Comparison of ENCODE assay signal across 8 mouse cellular contexts in genomic region chr15:86057413-86057812, GRCm38 (mm10). TPM values are rescaled to one million over a fixed set of nuclear protein-coding genes. Genes with fewer than 3 reads are reported as not detected.
DNase-seq lines count a peak whose midpoint lies in the region; ATAC-seq and TF ChIP-seq lines count a peak whose summit lies in the region.

Gramd4 (plus strand) TSS chr15:86057695.

- no peak for DNase-seq in layer of hippocampus, adult 18-20 months (ENCODE audit: low spot score in 2 of 2)
- no peak for DNase-seq in layer of hippocampus, adult 11-12 months (ENCODE audit: low spot score)
- peak; percentile 75 for DNase-seq in adrenal gland, postnatal 14 days
- DNase-seq in fibroblast of lung, adult 2 months (ENCODE audit: low read depth) = peak; percentile 56
- no peak for DNase-seq in hindbrain, embryonic 11.5 days (ENCODE audit: low spot score)
- DNase-seq in liver, adult 2 months (ENCODE audit: extremely low read depth, low read depth, low spot score) = no peak
- DNase-seq in T-cell, adult 2 months (ENCODE audit: low spot score) = no peak

- no peaks in the 10 kb centered on the region for H3K4me1 ChIP-seq in hindbrain, embryonic 11.5 days (replicated peaks; ENCODE audit: control insufficient read depth, insufficient read depth, low read length)
- H3K4me1 ChIP-seq in liver, adult 2 months (ENCODE audit: control insufficient read depth, insufficient read depth, low read length) = peaks cover 5% of the 10 kb centered on the region

- peak within 1 kb of the TSS; percentile 88 for H3K4me2 ChIP-seq in hindbrain, embryonic 11.5 days (replicated peaks; ENCODE audit: low read depth, low read length)

- H3K9me3 ChIP-seq in hindbrain, embryonic 11.5 days (ENCODE audit: control insufficient read depth, low read length) = no peaks in the 10 kb centered on the region

- WGBS in hindbrain, embryonic 11.5 days = 15% methylated on average over 6 of the region's 6 CpGs
- 45% methylated on average over 6 of the region's 6 CpGs for WGBS in liver, adult 2 months

- H3K79me2 ChIP-seq in liver, adult 2 months (ENCODE audit: control insufficient read depth, insufficient read depth, low read length) = peaks cover 4% of the 10 kb centered on the region; the same call in 1 of the 2 replicates

- TF ChIP-seq CTCF in liver, adult 2 months (IDR thresholded peaks at IDR 0.05; ENCODE audit: low read depth, low read length) = no peak

- H3K9ac ChIP-seq in hindbrain, embryonic 11.5 days (ENCODE audit: low read depth, low read length) = peak within 1 kb of the TSS; percentile 94
- peak within 1 kb of the TSS; percentile 68 for H3K9ac ChIP-seq in liver, adult 2 months (ENCODE audit: low read depth, low read length)

- no peaks in the 10 kb centered on the region for H3K27me3 ChIP-seq in hindbrain, embryonic 11.5 days (ENCODE audit: control insufficient read depth, insufficient read depth, low read length)
- no peaks in the 10 kb centered on the region for H3K27me3 ChIP-seq in liver, adult 2 months (ENCODE audit: control insufficient read depth, insufficient read depth, low read length)

- peak within 1 kb of the TSS; percentile 87 for H3K4me3 ChIP-seq in hindbrain, embryonic 11.5 days (ENCODE audit: low read depth, low read length)
- H3K4me3 ChIP-seq in liver, adult 2 months (ENCODE audit: insufficient read depth, low read depth, low read length) = peak within 1 kb of the TSS; percentile 95

- H3K36me3 ChIP-seq in hindbrain, embryonic 11.5 days (ENCODE audit: control insufficient read depth, insufficient read depth, low read length) = no peaks in the 10 kb centered on the region
- H3K36me3 ChIP-seq in liver, adult 2 months (ENCODE audit: control insufficient read depth, insufficient read depth, low read length) = no peaks in the 10 kb centered on the region

- TF ChIP-seq POLR2A in liver, adult 2 months (IDR thresholded peaks at IDR 0.05; ENCODE audit: extremely low read depth, insufficient read depth, low read length) = no peak

- H3K27ac ChIP-seq in hindbrain, embryonic 11.5 days (ENCODE audit: low read depth, low read length) = peak within 1 kb of the TSS; percentile 17; the same call in 1 of the 2 replicates
- no peak within 1 kb of the TSS for H3K27ac ChIP-seq in liver, adult 2 months (replicated peaks; ENCODE audit: insufficient read depth, low read depth, low read length)

- no peak for ATAC-seq in hindbrain, embryonic 11.5 days (ENCODE audit: low FRiP score)
- no peak for ATAC-seq in neutrophil, adult 5-6 weeks (ENCODE audit: extremely low read depth, insufficient number of reproducible peaks, low FRiP score, poor library complexity, severe bottlenecking)

RNA-seq across cellular contexts. Expression of gene Gramd4, which starts in this region (rescaled TPM):
- total RNA-seq in layer of hippocampus, adult 18-20 months (2021) = 10 to 100 TPM; 30.7 to 34.5 TPM
- total RNA-seq in adrenal gland, postnatal 14 days (2021) = 16.1 and 17.5 TPM in 2 replicates
- polyA plus RNA-seq in hindbrain, embryonic 11.5 days (2014; fragmentation: Nextera tagmentation; extraction: Ambion mirVana) = 8.7 and 10.1 TPM in 2 replicates
- total RNA-seq in liver, adult 2 months (2014; rRNA removed) = 2.4 and 3.8 TPM in 2 replicates
- 5.6 and 6.0 TPM in 2 replicates for polyA plus RNA-seq in liver, adult 2 months (2012; rRNA removed)
- total RNA-seq in neutrophil, adult 5-6 weeks (2017) = 47.0 and 55.5 TPM in 2 replicates

Comparison
In these comparisons a context has a peak if more than half of its experiments do, and no peak if none do; other contexts are left out.
1. DNase-seq: peak in adrenal gland, postnatal 14 days (single experiment) and fibroblast of lung, adult 2 months (single experiment); none in layer of hippocampus, adult 18-20 months (0 of 2), layer of hippocampus, adult 11-12 months (single experiment), hindbrain, embryonic 11.5 days (single experiment), liver, adult 2 months (single experiment) and T-cell, adult 2 months (single experiment).